Mouse (Mus musculus): Measurements from ENCODE around the gene Fhl1. TPM values are rescaled to one million over a fixed set of nuclear protein-coding genes. Genes with fewer than 3 reads are reported as not detected.
A peak's percentile ranks its signal among the peaks of the same experiment; 100 is the strongest.

Fhl1 gene
- total and polyA plus RNA-seq, 2 experiments from 2014 or later, result 231 to 233 TPM

DNA sequence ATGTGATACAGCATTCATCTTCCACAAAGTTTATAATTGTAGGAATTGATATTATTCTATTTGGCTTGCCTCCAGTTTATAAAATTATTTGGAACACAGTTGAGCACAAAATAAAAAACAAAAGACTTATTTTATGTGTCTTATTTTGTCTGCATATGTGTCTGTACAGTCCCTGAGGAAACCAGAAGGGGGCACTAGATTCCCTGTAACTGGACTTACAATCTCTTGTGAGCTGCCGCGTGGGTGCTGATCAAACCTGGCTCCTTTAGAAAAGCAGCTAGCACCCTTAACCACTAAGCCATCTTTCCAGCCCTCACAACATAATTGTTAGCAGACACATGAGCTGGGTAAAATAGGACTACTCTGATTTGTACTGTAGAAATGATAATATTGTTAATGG is 24.1 kb downstream of the Fhl1 start:
- H3K9ac ChIP-seq (replicated peaks; ENCODE audit: low read length, poor library complexity, severe bottlenecking), result no peak overlapping the region
- no peaks in the 10 kb centered on the region for H3K4me1 ChIP-seq (ENCODE audit: insufficient read depth, low read length)
- no peak overlapping the region for H3K4me3 ChIP-seq (ENCODE audit: low read depth, low read length)
- peak; percentile 58 for TF ChIP-seq CTCF (IDR thresholded peaks at IDR 0.05)
- 31% methylated on average over 2 of the region's 2 CpGs for WGBS
- ATAC-seq (ENCODE audit: low FRiP score) (no peak), DNase-seq (ENCODE audit: low spot score) (peak; percentile 57)
- no peaks in the 10 kb centered on the region for H3K9me3 ChIP-seq (ENCODE audit: low read length)
- no peaks in the 10 kb centered on the region for H3K27me3 ChIP-seq (ENCODE audit: insufficient read depth, low read length)
- H3K27ac ChIP-seq (ENCODE audit: low read depth, low read length), result no peak overlapping the region
- H3K36me3 ChIP-seq (ENCODE audit: insufficient read depth, low read length), result no peaks in the 10 kb centered on the region
- H3K4me2 ChIP-seq (ENCODE audit: low read depth, low read length, poor library complexity, severe bottlenecking), result no peak overlapping the region

DNA sequence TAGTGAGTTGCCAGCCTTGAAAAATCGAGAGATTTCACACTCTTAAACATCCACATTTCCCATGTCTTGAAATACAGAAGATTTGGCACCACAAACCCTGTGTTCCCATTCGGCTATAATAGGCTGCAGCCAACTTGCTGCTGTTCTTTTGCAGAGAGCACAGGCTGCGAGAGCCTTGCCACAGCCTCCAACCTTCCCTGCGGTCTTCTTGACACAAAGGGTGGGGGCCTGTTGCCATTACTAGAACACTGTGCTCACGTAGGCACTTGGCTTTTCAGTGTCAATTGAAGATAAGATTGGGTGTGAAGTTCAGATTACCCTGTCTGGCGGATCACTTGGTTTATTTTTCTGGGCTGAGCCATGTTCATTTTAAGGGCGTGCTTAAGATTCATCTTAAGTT is 24.8 kb downstream of the Fhl1 start:
- H3K4me1 ChIP-seq (ENCODE audit: insufficient read depth, low read length), result no peaks in the 10 kb centered on the region
- H3K9me3 ChIP-seq (ENCODE audit: low read length), result no peaks in the 10 kb centered on the region
- ATAC-seq (ENCODE audit: low FRiP score) (no peak), DNase-seq (ENCODE audit: low spot score) (no peak)
- no peak for TF ChIP-seq CTCF (IDR thresholded peaks at IDR 0.05)
- no peak overlapping the region for H3K9ac ChIP-seq (replicated peaks; ENCODE audit: low read length, poor library complexity, severe bottlenecking)
- H3K4me3 ChIP-seq (ENCODE audit: low read depth, low read length), result no peak overlapping the region
- H3K27ac ChIP-seq (ENCODE audit: low read depth, low read length), result no peak overlapping the region
- H3K27me3 ChIP-seq (ENCODE audit: insufficient read depth, low read length), result no peaks in the 10 kb centered on the region
- no peak overlapping the region for H3K4me2 ChIP-seq (ENCODE audit: low read depth, low read length, poor library complexity, severe bottlenecking)
- WGBS, result 73% methylated on average over 7 of the region's 7 CpGs
- H3K36me3 ChIP-seq (ENCODE audit: insufficient read depth, low read length), result no peaks in the 10 kb centered on the region

DNA sequence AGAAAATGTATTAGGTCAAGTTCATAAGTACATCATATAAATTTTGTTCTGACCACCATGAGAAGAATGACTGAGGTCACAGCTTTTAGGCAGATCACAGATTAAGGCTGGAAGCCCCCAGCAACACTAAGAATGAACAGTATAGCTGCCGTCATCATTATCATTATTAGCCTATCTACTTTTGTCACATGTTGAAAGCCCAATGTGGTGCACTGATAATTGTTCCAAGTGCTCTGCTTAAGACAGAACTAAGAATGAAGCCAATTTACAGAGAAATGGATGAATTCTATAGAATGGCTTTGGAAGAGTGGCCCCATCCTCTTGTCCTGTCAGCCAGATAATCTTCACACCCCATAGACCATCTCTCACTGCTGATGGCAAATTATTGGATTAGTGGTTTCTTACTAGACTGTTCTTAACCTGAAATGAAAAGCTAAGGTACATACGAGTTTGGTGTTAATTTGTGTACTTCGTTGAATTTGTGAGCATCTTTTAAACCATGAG is 28.7 kb downstream of the Fhl1 start:
- no peak for ATAC-seq (ENCODE audit: low FRiP score)

DNA sequence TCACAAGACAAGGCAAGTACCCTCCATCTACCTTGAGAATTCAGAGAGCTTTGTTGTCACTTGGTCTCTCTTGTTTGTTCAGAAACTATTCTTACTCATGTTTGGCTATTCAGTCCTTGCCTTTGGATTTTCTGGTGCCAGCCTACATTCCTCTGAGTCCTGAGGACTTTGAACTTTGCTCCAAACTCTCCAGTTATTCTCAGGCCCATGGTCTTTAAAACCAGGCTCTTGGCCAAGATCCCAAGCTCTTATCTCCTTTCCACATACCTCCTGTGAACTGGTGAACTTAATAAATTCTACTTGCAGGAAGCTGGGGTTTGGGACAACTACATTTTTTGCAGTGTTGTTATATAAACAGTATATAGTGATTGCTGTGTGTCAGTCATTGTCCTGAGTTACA is 38.3 kb downstream of the Fhl1 start:
- Histone ChIP-seq H3K4me1 (ENCODE audit: insufficient read depth, low read length) (no peaks in the 10 kb centered on the region), H3K36me3 (ENCODE audit: insufficient read depth, low read length) (no peaks in the 10 kb centered on the region), H3K27me3 (ENCODE audit: insufficient read depth, low read length) (no peaks in the 10 kb centered on the region), H3K9me3 (ENCODE audit: low read length) (no peaks in the 10 kb centered on the region), H3K9ac (replicated peaks; ENCODE audit: low read length, poor library complexity, severe bottlenecking) (no peak overlapping the region), H3K4me3 (ENCODE audit: low read depth, low read length) (no peak overlapping the region), H3K27ac (ENCODE audit: low read depth, low read length) (no peak overlapping the region), H3K4me2 (ENCODE audit: low read depth, low read length, poor library complexity, severe bottlenecking) (no peak overlapping the region)
- DNase-seq (ENCODE audit: low spot score) (no peak), ATAC-seq (ENCODE audit: low FRiP score) (no peak)
- TF ChIP-seq CTCF (IDR thresholded peaks at IDR 0.05), result no peak

More for the DNA sequence above, 28.7 kb downstream of the Fhl1 start:
- Histone ChIP-seq H3K9ac (replicated peaks; ENCODE audit: low read length, poor library complexity, severe bottlenecking) (no peak overlapping the region), H3K4me2 (ENCODE audit: low read depth, low read length, poor library complexity, severe bottlenecking) (no peak overlapping the region), H3K27me3 (ENCODE audit: insufficient read depth, low read length) (no peaks in the 10 kb centered on the region), H3K9me3 (ENCODE audit: low read length) (no peaks in the 10 kb centered on the region), H3K4me3 (ENCODE audit: low read depth, low read length) (no peak overlapping the region), H3K36me3 (ENCODE audit: insufficient read depth, low read length) (no peaks in the 10 kb centered on the region), H3K4me1 (ENCODE audit: insufficient read depth, low read length) (no peaks in the 10 kb centered on the region), H3K27ac (ENCODE audit: low read depth, low read length) (no peak overlapping the region)
- WGBS, result 88% methylated on average over 3 of the region's 3 CpGs
- no peak for TF ChIP-seq CTCF (IDR thresholded peaks at IDR 0.05)
- no peak for DNase-seq (ENCODE audit: low spot score)

DNA sequence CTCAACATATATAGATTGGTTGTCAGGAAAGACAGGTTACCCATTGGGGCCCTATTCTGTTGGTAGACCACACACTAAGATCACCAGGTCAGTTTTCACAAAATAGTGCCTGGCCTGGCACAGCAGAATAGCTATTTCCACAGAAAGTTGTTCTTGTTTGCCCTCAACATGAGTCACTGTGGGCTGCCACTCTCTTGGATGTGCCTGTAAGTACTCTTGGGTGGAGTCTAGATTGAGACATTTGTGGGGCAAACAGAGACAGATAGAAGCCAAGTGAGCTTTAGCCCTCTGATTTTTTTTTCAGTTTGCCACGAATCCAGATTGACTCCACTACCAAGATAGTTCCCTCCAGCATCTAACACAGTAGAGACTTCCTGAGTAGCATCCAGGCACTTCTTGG is 40.2 kb downstream of the Fhl1 start:
- TF ChIP-seq CTCF (IDR thresholded peaks at IDR 0.05), result no peak
- no peak overlapping the region for H3K4me3 ChIP-seq (ENCODE audit: low read depth, low read length)
- no peaks in the 10 kb centered on the region for H3K4me1 ChIP-seq (ENCODE audit: insufficient read depth, low read length)
- H3K27me3 ChIP-seq (ENCODE audit: insufficient read depth, low read length), result no peaks in the 10 kb centered on the region
- no peak overlapping the region for H3K27ac ChIP-seq (ENCODE audit: low read depth, low read length)
- no peaks in the 10 kb centered on the region for H3K36me3 ChIP-seq (ENCODE audit: insufficient read depth, low read length)
- H3K9me3 ChIP-seq (ENCODE audit: low read length), result no peaks in the 10 kb centered on the region
- no peak for ATAC-seq (ENCODE audit: low FRiP score)
- DNase-seq (ENCODE audit: low spot score), result no peak
- no peak overlapping the region for H3K4me2 ChIP-seq (ENCODE audit: low read depth, low read length, poor library complexity, severe bottlenecking)
- H3K9ac ChIP-seq (replicated peaks; ENCODE audit: low read length, poor library complexity, severe bottlenecking), result no peak overlapping the region
- 83% methylated on average over 1 of the region's 1 CpGs for WGBS

DNA sequence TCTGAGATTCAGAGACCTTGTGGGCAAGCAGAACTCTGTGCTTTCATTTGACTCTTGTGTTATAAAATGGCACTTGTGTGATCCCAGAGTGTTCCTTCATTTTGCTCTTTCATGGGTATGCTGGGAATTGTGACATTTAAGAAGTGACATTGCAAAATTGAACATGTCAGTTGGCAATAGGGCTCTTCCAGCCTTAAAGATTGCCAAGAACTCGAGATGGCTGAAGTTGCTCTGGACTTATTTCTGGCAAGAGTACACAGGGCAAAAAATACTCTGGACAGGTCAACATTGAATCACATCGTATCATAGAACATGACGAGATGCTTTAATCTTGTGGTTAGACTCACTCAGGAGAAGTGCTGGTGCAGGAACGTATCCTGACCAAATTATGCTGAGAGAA is 41.7 kb downstream of the Fhl1 start:
- no peak for ATAC-seq (ENCODE audit: low FRiP score)
- Histone ChIP-seq H3K4me1 (ENCODE audit: insufficient read depth, low read length) (no peaks in the 10 kb centered on the region), H3K27me3 (ENCODE audit: insufficient read depth, low read length) (no peaks in the 10 kb centered on the region), H3K4me3 (ENCODE audit: low read depth, low read length) (no peak overlapping the region), H3K36me3 (ENCODE audit: insufficient read depth, low read length) (no peaks in the 10 kb centered on the region), H3K4me2 (ENCODE audit: low read depth, low read length, poor library complexity, severe bottlenecking) (no peak overlapping the region), H3K9ac (replicated peaks; ENCODE audit: low read length, poor library complexity, severe bottlenecking) (no peak overlapping the region), H3K9me3 (ENCODE audit: low read length) (no peaks in the 10 kb centered on the region), H3K27ac (ENCODE audit: low read depth, low read length) (no peak overlapping the region)
- WGBS, result 89% methylated on average over 4 of the region's 4 CpGs
- no peak for TF ChIP-seq CTCF (IDR thresholded peaks at IDR 0.05)
- DNase-seq (ENCODE audit: low spot score), result no peak
